Mouse (Mus musculus) C2C12 (cell line): ENCODE results near the gene 1110051M20Rik.

Source experiments
- CTCF ChIP-seq: IDR thresholded peaks from one replicate; pipeline ENCODE4 v1.5.1; 2011; ENCODE audit not compliant: control insufficient read depth, insufficient read depth, insufficient read length
- MAX ChIP-seq: IDR thresholded peaks from one replicate; pipeline ENCODE4 v1.6.1; 2011; ENCODE audit warnings: mild to moderate bottlenecking, control low read depth
- MYOD1 ChIP-seq: IDR thresholded peaks from one replicate; pipeline ENCODE4 v1.6.1; 2011; ENCODE audit warnings: low read depth; ENCODE audit not compliant: control insufficient read depth, insufficient read length
- USF1 ChIP-seq: IDR thresholded peaks from one replicate; pipeline ENCODE4 v1.6.1; 2011; ENCODE audit warnings: low read depth, mild to moderate bottlenecking, control low read depth, moderate library complexity

- TF ChIP-seq CTCF (no peak), MAX (no peak), USF1 (no peak), MYOD1 (no peak)
These were observed 89.6 kb downstream of the 1110051M20Rik start for GRCm38 (mm10) chr2:91354727-91355403.
